Comparison of ENCODE assay signal across 8 mouse cellular contexts in genomic region chr2:167476762-167477161, GRCm38 (mm10). TPM values are rescaled to one million over a fixed set of nuclear protein-coding genes. Genes with fewer than 3 reads are reported as not detected.
DNase-seq lines count a peak whose midpoint lies in the region; ATAC-seq and TF ChIP-seq lines count a peak whose summit lies in the region.

No protein-coding gene starts in this region.

- H3K4me2 ChIP-seq in kidney, embryonic 15.5 days, result peak overlapping the region; percentile 20; the same call in 1 of the 2 replicates
- no peak overlapping the region for H3K4me2 ChIP-seq in forebrain, embryonic 15.5 days (replicated peaks)
- 0 out of 2 replicates have a peak overlapping the region, but pooled peaks have one; percentile 23 for H3K4me2 ChIP-seq in kidney, embryonic 16.5 days (replicated peaks; ENCODE audit: low read depth, low read length)
- H3K4me2 ChIP-seq in myocyte (ENCODE audit: low read depth), result no peak overlapping the region

- no peak for DNase-seq in kidney, adult 9 months
- DNase-seq in urinary bladder, postnatal 4 days (ENCODE audit: low spot score in 2 of 2), result no peak
- DNase-seq in spleen, postnatal 36 days (ENCODE audit: low spot score in 2 of 2), result no peak
- no peak for DNase-seq in T-cell, adult 2 months (ENCODE audit: low spot score)

- no peaks in the 10 kb centered on the region for H3K27me3 ChIP-seq in kidney, embryonic 15.5 days
- no peaks in the 10 kb centered on the region for H3K27me3 ChIP-seq in forebrain, embryonic 15.5 days
- H3K27me3 ChIP-seq in kidney, embryonic 16.5 days (ENCODE audit: insufficient read depth, low read length), result no peaks in the 10 kb centered on the region
- no peaks in the 10 kb centered on the region for H3K27me3 ChIP-seq in myocyte (ENCODE audit: control insufficient read depth, insufficient read depth, insufficient read length)

- H3K4me1 ChIP-seq in kidney, embryonic 15.5 days, result peaks cover 20% of the 10 kb centered on the region
- H3K4me1 ChIP-seq in forebrain, embryonic 15.5 days, result peaks cover 21% of the 10 kb centered on the region
- peaks cover 17% of the 10 kb centered on the region for H3K4me1 ChIP-seq in kidney, embryonic 16.5 days (ENCODE audit: insufficient read depth, low read length)

- ATAC-seq in kidney, embryonic 15.5 days (replicated peaks; ENCODE audit: low FRiP score), result peak; percentile 47
- no peak for ATAC-seq in forebrain, embryonic 15.5 days (replicated peaks)
- peak; percentile 50 for ATAC-seq in kidney, embryonic 16.5 days (ENCODE audit: low FRiP score, low TSS enrichment)

- H3K9ac ChIP-seq in kidney, embryonic 15.5 days, result no peak overlapping the region
- H3K9ac ChIP-seq in forebrain, embryonic 15.5 days (replicated peaks), result no peak overlapping the region
- H3K9ac ChIP-seq in kidney, embryonic 16.5 days (replicated peaks; ENCODE audit: low read length), result peak overlapping the region; percentile 20; the same call in 1 of the 2 replicates

- TF ChIP-seq POLR2A in myocyte (IDR thresholded peaks at IDR 0.05; ENCODE audit: insufficient read length, low read depth), result peak; percentile 44

- no peak overlapping the region for H3ac ChIP-seq in myocyte (ENCODE audit: control insufficient read depth, insufficient read length)

- peaks cover 5% of the 10 kb centered on the region for H3K79me2 ChIP-seq in myocyte (ENCODE audit: control insufficient read depth, insufficient read depth)

- H3K36me3 ChIP-seq in kidney, embryonic 15.5 days, result peaks cover 45% of the 10 kb centered on the region
- H3K36me3 ChIP-seq in forebrain, embryonic 15.5 days, result peaks cover 24% of the 10 kb centered on the region
- H3K36me3 ChIP-seq in kidney, embryonic 16.5 days (ENCODE audit: insufficient read depth, low read length), result peaks cover 37% of the 10 kb centered on the region
- H3K36me3 ChIP-seq in myocyte (ENCODE audit: control insufficient read depth, insufficient read depth), result peaks cover 24% of the 10 kb centered on the region

- WGBS in kidney, embryonic 15.5 days, result 53% methylated on average over 4 of the region's 4 CpGs
- WGBS in forebrain, embryonic 15.5 days, result 61% methylated on average over 4 of the region's 4 CpGs
- WGBS in kidney, embryonic 16.5 days, result 58% methylated on average over 4 of the region's 4 CpGs

- H3K27ac ChIP-seq in kidney, embryonic 15.5 days, result peak overlapping the region; percentile 79
- peak overlapping the region; percentile 85 for H3K27ac ChIP-seq in forebrain, embryonic 15.5 days (replicated peaks)
- H3K27ac ChIP-seq in kidney, embryonic 16.5 days (ENCODE audit: low read length), result peak overlapping the region; percentile 89

- H3K9me3 ChIP-seq in kidney, embryonic 15.5 days (replicated peaks), result no peaks in the 10 kb centered on the region
- no peaks in the 10 kb centered on the region for H3K9me3 ChIP-seq in forebrain, embryonic 15.5 days
- H3K9me3 ChIP-seq in kidney, embryonic 16.5 days (ENCODE audit: low read length), result no peaks in the 10 kb centered on the region

- H3K4me3 ChIP-seq in kidney, embryonic 15.5 days (replicated peaks), result no peak overlapping the region
- no peak overlapping the region for H3K4me3 ChIP-seq in forebrain, embryonic 15.5 days
- H3K4me3 ChIP-seq in kidney, embryonic 16.5 days (ENCODE audit: low read length), result no peak overlapping the region
- no peak overlapping the region for H3K4me3 ChIP-seq in myocyte

TF ChIP-seq in myocyte, 11 proteins besides CTCF, POLR2A, EP300 and RAD21:
- TF ChIP-seq SRF (IDR thresholded peaks at IDR 0.05; ENCODE audit: control insufficient read depth, insufficient read length, low read depth) (no peak), CEBPB (IDR thresholded peaks at IDR 0.05; ENCODE audit: insufficient read depth, poor library complexity, severe bottlenecking) (no peak), USF1 (IDR thresholded peaks at IDR 0.05; ENCODE audit: low read depth) (peak; percentile 43), POLR2AphosphoS2 (IDR thresholded peaks at IDR 0.05; ENCODE audit: insufficient read length, low read depth) (peak; percentile 82)

RNA-seq across cellular contexts. Expression of gene Rnf114, which starts 15.7 kb away (rescaled TPM):
- 89.9 and 91.9 TPM in 2 replicates for polyA plus RNA-seq in kidney, embryonic 15.5 days (2015; fragmentation: Nextera tagmentation; extraction: Ambion mirVana)
- polyA plus RNA-seq in forebrain, embryonic 15.5 days (2015; fragmentation: Nextera tagmentation; extraction: Ambion mirVana), result 132 TPM in 2 replicates
- polyA plus RNA-seq in kidney, embryonic 16.5 days (2015; fragmentation: Nextera tagmentation; extraction: Ambion mirVana), result 104 and 108 TPM in 2 replicates
- polyA plus RNA-seq in myocyte (2012; fragmentation: generic; extraction: Trizol), result 40.9 TPM

RNA-seq across cellular contexts. Expression of gene Spata2, which starts 15.9 kb away (rescaled TPM):
- 17.8 and 17.9 TPM in 2 replicates for polyA plus RNA-seq in kidney, embryonic 15.5 days (2015; fragmentation: Nextera tagmentation; extraction: Ambion mirVana)
- polyA plus RNA-seq in forebrain, embryonic 15.5 days (2015; fragmentation: Nextera tagmentation; extraction: Ambion mirVana), result 32.1 and 32.6 TPM in 2 replicates
- polyA plus RNA-seq in kidney, embryonic 16.5 days (2015; fragmentation: Nextera tagmentation; extraction: Ambion mirVana), result 18.3 and 21.2 TPM in 2 replicates
- polyA plus RNA-seq in myocyte (2012; fragmentation: generic; extraction: Trizol), result 30.5 TPM

RNA-seq across cellular contexts. Expression of gene Slc9a8, which starts 55.2 kb away (rescaled TPM):
- 21.9 and 27.1 TPM in 2 replicates for polyA plus RNA-seq in kidney, embryonic 15.5 days (2015; fragmentation: Nextera tagmentation; extraction: Ambion mirVana)
- polyA plus RNA-seq in forebrain, embryonic 15.5 days (2015; fragmentation: Nextera tagmentation; extraction: Ambion mirVana), result 20.4 and 23.1 TPM in 2 replicates
- polyA plus RNA-seq in kidney, embryonic 16.5 days (2015; fragmentation: Nextera tagmentation; extraction: Ambion mirVana), result 20.7 and 25.7 TPM in 2 replicates
- polyA plus RNA-seq in myocyte (2012; fragmentation: generic; extraction: Trizol), result 26.4 TPM

Comparison
In these comparisons a context has a peak if more than half of its experiments do, and no peak if none do; other contexts are left out.
1. H3K4me2 ChIP-seq: peak in kidney, embryonic 15.5 days (single experiment) and kidney, embryonic 16.5 days (single experiment); none in forebrain, embryonic 15.5 days (single experiment) and myocyte (single experiment).
2. Peak in every context shown above with its lines, with median percentiles within 50 percentile points of each other: H3K27ac ChIP-seq.